Mouse (Mus musculus): ENCODE results near the gene Il16. TPM values are rescaled to one million over a fixed set of nuclear protein-coding genes. Genes with fewer than 3 reads are reported as not detected.

Gene Il16
- total and polyA plus RNA-seq, 2 experiments from 2014 or later, result 0.81 to 2.6 TPM

GRCm38 (mm10) chr7:83745065-83745412 is 487 bp downstream of the Il16 start:
- 79% methylated on average over 9 of the region's 9 CpGs for WGBS
- DNase-seq (ENCODE audit: low spot score) (no peak), ATAC-seq (0 out of 2 replicates have a peak, but pooled peaks have one; percentile 28)
- H3K9ac ChIP-seq (replicated peaks; ENCODE audit: low read length), result no peak overlapping the region
- H3K9me3 ChIP-seq (ENCODE audit: low read length), result no peaks in the 10 kb centered on the region
- no peak overlapping the region for H3K27ac ChIP-seq
- TF ChIP-seq CTCF (IDR thresholded peaks at IDR 0.05; ENCODE audit: low read depth), result no peak
- H3K4me2 ChIP-seq (ENCODE audit: low read depth, low read length), result peak overlapping the region; percentile 24; the same call in 1 of the 2 replicates
- H3K4me3 ChIP-seq (ENCODE audit: low read length), result no peak overlapping the region
- H3K36me3 ChIP-seq (ENCODE audit: insufficient read depth, low read length), result no peaks in the 10 kb centered on the region
- peaks cover 4% of the 10 kb centered on the region; the same call in 1 of the 2 replicates for H3K4me1 ChIP-seq (ENCODE audit: insufficient read depth, low read length)
- H3K27me3 ChIP-seq (ENCODE audit: insufficient read depth, low read length), result no peaks in the 10 kb centered on the region

DNA sequence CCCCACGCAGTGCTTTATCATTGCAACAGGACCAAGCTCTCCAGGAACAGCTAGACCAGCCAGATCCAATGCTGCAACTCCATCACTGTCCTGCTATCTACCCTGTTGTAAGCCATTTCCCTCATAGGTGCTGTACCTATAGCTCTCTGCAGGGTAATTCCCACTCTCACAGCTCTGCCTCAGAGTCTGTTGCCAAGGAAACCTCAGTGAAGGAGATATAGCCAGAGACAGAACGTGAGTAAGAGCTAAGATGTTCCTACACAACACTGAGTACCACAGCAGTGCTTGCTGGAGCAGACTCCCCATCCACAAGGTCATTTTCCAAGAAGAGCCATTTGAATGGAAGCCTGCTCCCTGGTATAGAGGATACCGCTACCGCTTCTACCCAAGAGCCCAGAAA is 1.3 kb downstream of the Il16 start:
- Histone ChIP-seq H3K27me3 (ENCODE audit: insufficient read depth, low read length) (no peaks in the 10 kb centered on the region), H3K9me3 (ENCODE audit: low read length) (no peaks in the 10 kb centered on the region), H3K9ac (replicated peaks; ENCODE audit: low read length) (no peak overlapping the region), H3K36me3 (ENCODE audit: insufficient read depth, low read length) (no peaks in the 10 kb centered on the region), H3K4me2 (ENCODE audit: low read depth, low read length) (no peak overlapping the region), H3K4me3 (ENCODE audit: low read length) (no peak overlapping the region), H3K4me1 (ENCODE audit: insufficient read depth, low read length) (peaks cover 4% of the 10 kb centered on the region; the same call in 1 of the 2 replicates), H3K27ac (no peak overlapping the region)
- 79% methylated on average over 4 of the region's 4 CpGs for WGBS
- TF ChIP-seq CTCF (IDR thresholded peaks at IDR 0.05; ENCODE audit: low read depth), result no peak
- DNase-seq (ENCODE audit: low spot score) (peak; percentile 31), ATAC-seq (peak; percentile 66)

- WGBS, result 61% methylated on average over 3 of the region's 3 CpGs
- DNase-seq (ENCODE audit: low spot score), result no peak
Observed at GRCm38 (mm10) chr7:83742690-83743089, 2.8 kb downstream of the Il16 start.

GRCm38 (mm10) chr7:83742026-83742425 is 3.5 kb downstream of the Il16 start:
- Histone ChIP-seq H3K9ac (replicated peaks; ENCODE audit: low read length) (no peak overlapping the region), H3K4me2 (ENCODE audit: low read depth, low read length) (no peak overlapping the region), H3K27me3 (ENCODE audit: insufficient read depth, low read length) (no peaks in the 10 kb centered on the region), H3K27ac (no peak overlapping the region), H3K36me3 (ENCODE audit: insufficient read depth, low read length) (no peaks in the 10 kb centered on the region), H3K4me3 (ENCODE audit: low read length) (no peak overlapping the region), H3K4me1 (ENCODE audit: insufficient read depth, low read length) (peaks cover 4% of the 10 kb centered on the region; the same call in 1 of the 2 replicates), H3K9me3 (ENCODE audit: low read length) (no peaks in the 10 kb centered on the region)
- TF ChIP-seq CTCF (IDR thresholded peaks at IDR 0.05; ENCODE audit: low read depth), result no peak
- DNase-seq (ENCODE audit: low spot score) (no peak), ATAC-seq (no peak)
- 87% methylated on average over 2 of the region's 2 CpGs for WGBS

More at GRCm38 (mm10) chr7:83742690-83743089, 2.8 kb downstream of the Il16 start:
- Histone ChIP-seq H3K36me3 (ENCODE audit: insufficient read depth, low read length) (no peaks in the 10 kb centered on the region), H3K4me3 (ENCODE audit: low read length) (no peak overlapping the region), H3K9ac (replicated peaks; ENCODE audit: low read length) (no peak overlapping the region), H3K27me3 (ENCODE audit: insufficient read depth, low read length) (no peaks in the 10 kb centered on the region), H3K9me3 (ENCODE audit: low read length) (no peaks in the 10 kb centered on the region), H3K27ac (no peak overlapping the region), H3K4me2 (ENCODE audit: low read depth, low read length) (no peak overlapping the region), H3K4me1 (ENCODE audit: insufficient read depth, low read length) (peaks cover 4% of the 10 kb centered on the region; the same call in 1 of the 2 replicates)
- no peak for TF ChIP-seq CTCF (IDR thresholded peaks at IDR 0.05; ENCODE audit: low read depth)
- no peak for ATAC-seq

DNA sequence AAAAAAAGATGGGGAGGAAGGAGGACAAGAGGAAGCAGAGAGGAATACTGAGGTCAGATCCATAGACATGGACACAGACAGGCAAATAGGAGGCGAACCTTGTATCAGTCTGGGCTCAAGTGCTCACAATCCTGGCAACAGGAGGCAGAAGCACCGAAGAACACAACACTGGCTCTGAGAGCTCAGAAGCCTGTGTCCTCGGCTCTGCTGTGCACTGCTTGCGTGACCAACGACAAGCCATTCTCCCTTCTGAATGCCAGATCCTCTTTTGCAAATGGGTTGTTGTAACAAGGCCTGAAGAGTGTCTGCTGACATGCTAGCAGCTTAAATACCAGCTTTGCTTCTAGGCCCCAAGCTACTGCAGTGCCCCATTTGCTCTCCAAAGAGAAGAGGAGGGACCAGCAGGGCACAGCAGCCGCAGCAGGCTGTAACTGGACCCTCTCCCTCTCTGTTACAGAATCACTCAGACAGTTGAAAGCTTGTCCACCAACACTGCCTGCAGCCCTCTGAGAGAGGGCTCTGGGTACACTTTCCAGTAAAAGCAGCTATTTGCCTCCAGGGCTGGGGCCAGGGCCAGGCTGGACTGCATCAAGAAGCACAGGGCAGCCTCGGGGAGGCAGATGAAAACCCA is 5.7 kb downstream of the Il16 start:
- no peak for DNase-seq (ENCODE audit: low spot score)
- Histone ChIP-seq H3K36me3 (ENCODE audit: insufficient read depth, low read length) (no peaks in the 10 kb centered on the region), H3K4me2 (ENCODE audit: low read depth, low read length) (no peak overlapping the region), H3K4me3 (ENCODE audit: low read length) (no peak overlapping the region), H3K9me3 (ENCODE audit: low read length) (no peaks in the 10 kb centered on the region), H3K4me1 (ENCODE audit: insufficient read depth, low read length) (no peaks in the 10 kb centered on the region), H3K27ac (0 out of 2 replicates have a peak overlapping the region, but pooled peaks have one; percentile 7), H3K9ac (replicated peaks; ENCODE audit: low read length) (no peak overlapping the region), H3K27me3 (ENCODE audit: insufficient read depth, low read length) (no peaks in the 10 kb centered on the region)
- 44% methylated on average over 7 of the region's 7 CpGs for WGBS
- TF ChIP-seq CTCF (IDR thresholded peaks at IDR 0.05; ENCODE audit: low read depth), result no peak
- no peak for ATAC-seq

DNA sequence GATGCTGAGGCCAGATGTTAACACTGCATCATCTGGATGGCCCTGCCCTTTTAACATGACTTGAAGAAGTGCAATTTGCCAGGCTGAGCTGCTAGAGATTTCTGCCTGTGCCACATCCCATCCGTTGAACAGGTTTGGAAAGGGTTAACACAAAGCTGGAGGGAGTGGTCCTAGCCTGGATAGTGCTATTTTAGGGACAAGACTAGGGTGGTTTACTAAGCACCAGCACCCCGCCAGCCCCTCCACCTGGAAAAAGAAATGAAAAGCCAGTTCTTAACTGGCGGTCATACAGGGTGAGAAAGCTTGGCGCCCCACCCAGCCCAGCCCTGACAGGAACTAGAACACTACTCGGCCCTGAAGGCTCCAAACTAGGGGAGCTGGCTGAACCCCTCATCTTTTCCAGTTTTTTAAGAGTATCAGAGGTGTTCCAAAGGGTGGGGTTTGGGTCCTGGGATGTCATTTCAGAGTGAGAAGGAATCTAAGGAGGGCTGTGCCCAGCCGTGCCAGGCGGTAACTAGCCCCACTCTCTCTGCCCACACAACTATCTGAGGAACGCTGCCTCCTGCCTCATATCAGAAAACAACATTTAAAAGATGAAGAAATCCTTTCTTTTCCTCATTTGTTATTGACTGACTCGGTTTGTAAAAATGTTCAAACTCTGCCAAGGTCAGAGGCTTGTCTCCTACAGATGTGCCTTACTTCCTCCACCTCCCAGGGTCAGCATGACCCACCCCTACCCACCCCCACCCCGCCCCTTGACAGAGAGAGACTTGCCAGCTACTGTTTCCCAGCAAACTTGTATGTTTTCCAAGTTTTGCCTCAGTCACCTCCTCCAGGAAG is 6.7 kb downstream of the Il16 start:
- no peak for ATAC-seq
- H3K27ac ChIP-seq, result no peak overlapping the region

More for the DNA sequence above, 6.7 kb downstream of the Il16 start:
- no peaks in the 10 kb centered on the region for H3K27me3 ChIP-seq (ENCODE audit: insufficient read depth, low read length)
- WGBS, result 82% methylated on average over 10 of the region's 10 CpGs
- H3K4me3 ChIP-seq (ENCODE audit: low read length), result no peak overlapping the region
- TF ChIP-seq CTCF (IDR thresholded peaks at IDR 0.05; ENCODE audit: low read depth), result no peak
- H3K4me2 ChIP-seq (ENCODE audit: low read depth, low read length), result no peak overlapping the region
- DNase-seq (ENCODE audit: low spot score), result no peak
- no peaks in the 10 kb centered on the region for H3K4me1 ChIP-seq (ENCODE audit: insufficient read depth, low read length)
- no peak overlapping the region for H3K9ac ChIP-seq (replicated peaks; ENCODE audit: low read length)
- no peaks in the 10 kb centered on the region for H3K36me3 ChIP-seq (ENCODE audit: insufficient read depth, low read length)
- H3K9me3 ChIP-seq (ENCODE audit: low read length), result no peaks in the 10 kb centered on the region

All from hindbrain, postnatal 0 days (tissue).